Mouse (Mus musculus): ENCODE results near the gene Zdhhc14.

DNA sequence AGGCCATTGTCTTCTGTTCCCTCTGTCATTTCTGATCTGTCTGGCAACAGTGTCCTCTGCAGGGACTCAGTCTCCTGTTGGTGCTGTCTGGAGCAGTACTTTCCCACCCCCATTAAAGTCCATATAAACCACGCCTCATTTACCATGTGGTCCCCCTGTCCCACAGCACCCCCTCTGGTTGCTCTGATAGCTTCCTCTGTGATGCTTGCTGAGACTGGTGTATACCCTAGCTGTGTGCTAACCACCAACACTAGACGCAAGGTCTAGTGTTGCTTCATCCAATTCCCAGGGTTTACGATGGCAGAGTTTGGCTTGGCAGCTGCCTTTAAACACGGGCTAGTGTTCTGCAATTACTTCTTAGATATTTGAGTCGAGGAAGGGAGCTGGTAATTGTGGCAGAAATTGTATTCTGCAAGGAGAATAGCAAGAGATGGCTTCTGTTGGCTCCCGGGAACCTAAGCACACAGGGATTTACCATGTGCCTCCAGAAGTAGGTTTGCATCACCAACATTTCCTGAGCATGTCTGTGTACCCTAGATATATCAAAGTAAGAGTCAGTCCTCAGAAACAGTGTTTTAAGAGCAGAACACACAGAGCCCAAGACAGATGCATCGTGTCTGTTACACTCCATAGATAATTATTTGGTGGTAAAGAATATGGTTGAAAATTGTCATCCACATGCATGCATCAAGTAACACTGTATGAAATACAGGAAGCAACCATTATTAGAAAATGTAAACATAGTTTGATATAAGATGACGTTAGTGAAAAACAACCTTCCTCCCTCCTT lies 198.6 kb downstream of the Zdhhc14 start:
- TF ChIP-seq EP300 (IDR thresholded peaks at IDR 0.05; ENCODE audit: low read depth) = no peak
- 0 out of 2 replicates have a peak, but pooled peaks have one; percentile 11 for TF ChIP-seq CTCF (IDR thresholded peaks at IDR 0.05; ENCODE audit: low read depth)
